Mouse (Mus musculus) E14TG2a.4 (cell line): ENCODE data around the gene Hhip.

Experiments
- H3K27me3 ChIP-seq: 2 replicates; pipeline ENCODE4 v1.6.1; 2014; ENCODE audit warnings: low read length, control low read depth; ENCODE audit not compliant: insufficient read depth
- H3K36me3 ChIP-seq: 2 replicates; pipeline ENCODE4 v1.6.1; 2014; ENCODE audit warnings: low read length, control low read depth; ENCODE audit not compliant: insufficient read depth
- H3K4me1 ChIP-seq: replicated peaks from 2 replicates; pipeline ENCODE4 v1.6.1; 2014; ENCODE audit warnings: low read depth, low read length, control low read depth
- H3K4me3 ChIP-seq: replicated peaks from 2 replicates; pipeline ENCODE4 v1.5.1; 2014; ENCODE audit warnings: mild to moderate bottlenecking, low read length
- H3K9me3 ChIP-seq: 2 replicates; pipeline ENCODE4 v1.6.1; 2014; ENCODE audit warnings: low read length, control low read depth
- CTCF ChIP-seq: conservative IDR thresholded peaks from 2 replicates; pipeline ENCODE4 v1.5.1; 2014; ENCODE audit warnings: low read length
- NANOG ChIP-seq: IDR thresholded peaks from 2 replicates; pipeline ENCODE4 v1.6.1; 2014; ENCODE audit warnings: borderline replicate concordance, low read length, mixed read lengths
- POU5F1 ChIP-seq: IDR thresholded peaks from 2 replicates; pipeline ENCODE4 v1.6.1; 2014; ENCODE audit warnings: low read length, borderline replicate concordance

Gene Hhip

DNA sequence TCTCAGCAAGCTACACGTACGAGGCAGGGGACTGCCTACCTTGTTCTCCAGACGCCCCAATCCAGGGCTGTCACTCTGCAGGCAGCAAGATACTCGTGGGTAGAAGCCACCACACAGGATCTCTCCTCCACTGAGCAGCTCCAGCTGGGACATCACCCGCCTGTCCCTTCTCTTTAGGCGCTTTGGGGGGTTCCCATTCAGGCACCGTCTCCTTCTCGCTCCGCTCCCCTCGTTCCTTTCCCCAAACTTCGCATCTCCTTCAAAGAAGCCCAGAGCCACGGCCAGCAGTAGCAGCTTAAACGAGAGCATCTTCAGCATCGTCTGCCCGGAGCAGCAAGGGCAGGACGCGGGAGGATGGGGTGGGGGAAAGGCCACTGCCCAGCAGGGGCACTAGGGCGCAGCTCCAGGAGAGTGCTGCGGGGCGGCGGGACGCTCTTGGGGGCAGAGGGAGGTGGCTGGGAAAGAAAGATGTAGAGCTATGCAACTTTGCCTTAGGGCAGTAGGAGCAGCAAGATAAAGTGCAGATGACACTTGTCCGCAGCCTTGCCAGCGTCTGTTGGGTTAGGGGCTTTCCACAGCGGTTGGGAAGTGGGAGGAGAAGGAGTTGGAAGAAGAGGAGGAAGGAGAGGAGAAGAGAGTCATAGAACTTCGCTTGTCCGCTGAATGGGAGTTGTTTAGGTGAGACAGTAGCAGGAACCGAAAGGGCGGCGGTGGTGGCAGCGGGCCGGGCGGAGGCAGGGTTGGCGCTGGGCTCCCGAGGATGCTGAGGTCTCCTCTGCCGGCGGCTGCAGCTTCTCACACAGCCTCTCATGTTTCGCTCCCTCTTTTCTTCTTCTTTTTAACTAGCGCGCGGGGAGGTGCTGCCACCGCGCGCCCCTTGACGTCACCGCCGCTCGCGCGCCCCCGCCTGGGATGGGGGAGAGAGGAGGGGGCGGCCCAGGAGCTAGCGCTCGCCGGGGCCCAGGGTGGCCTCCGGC lies at the start of gene Hhip:
Gene Hhip (minus strand): TSS at position 809 of the 977 bp plus-strand sequence.
- Histone ChIP-seq H3K27me3 (peaks cover 29% of the 10 kb centered on the region), H3K4me3 (peak within 1 kb of the TSS; percentile 83), H3K4me1 (peaks cover 50% of the 10 kb centered on the region), H3K9me3 (no peaks in the 10 kb centered on the region), H3K36me3 (no peaks in the 10 kb centered on the region)
- TF ChIP-seq POU5F1 (no peak), CTCF (no peak), NANOG (no peak)

DNA sequence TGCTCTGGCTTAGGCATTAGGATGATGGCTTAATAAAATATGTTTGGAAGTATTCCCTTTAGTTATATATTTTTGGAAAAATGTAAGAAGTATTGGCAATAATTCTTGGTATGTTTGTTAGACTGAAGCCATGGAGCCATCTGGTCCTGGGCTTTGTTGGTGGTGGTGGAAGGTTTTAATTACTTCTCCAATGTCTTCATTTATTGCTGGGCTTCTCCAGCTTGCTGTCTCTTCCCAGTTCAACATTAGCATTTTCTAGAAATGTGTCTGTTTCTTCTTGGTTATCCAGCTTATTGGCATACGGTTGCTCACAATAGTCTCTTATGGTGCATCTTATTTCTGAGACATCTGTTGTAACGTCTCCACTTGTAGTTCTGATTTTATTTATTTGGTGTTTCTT lies 29.2 kb upstream of the Hhip start:
- Histone ChIP-seq H3K36me3 (no peaks in the 10 kb centered on the region), H3K27me3 (no peaks in the 10 kb centered on the region), H3K4me1 (no peaks in the 10 kb centered on the region), H3K4me3 (no peak overlapping the region), H3K9me3 (no peaks in the 10 kb centered on the region)
- TF ChIP-seq CTCF = no peak
- TF ChIP-seq POU5F1 = no peak
- TF ChIP-seq NANOG = no peak

DNA sequence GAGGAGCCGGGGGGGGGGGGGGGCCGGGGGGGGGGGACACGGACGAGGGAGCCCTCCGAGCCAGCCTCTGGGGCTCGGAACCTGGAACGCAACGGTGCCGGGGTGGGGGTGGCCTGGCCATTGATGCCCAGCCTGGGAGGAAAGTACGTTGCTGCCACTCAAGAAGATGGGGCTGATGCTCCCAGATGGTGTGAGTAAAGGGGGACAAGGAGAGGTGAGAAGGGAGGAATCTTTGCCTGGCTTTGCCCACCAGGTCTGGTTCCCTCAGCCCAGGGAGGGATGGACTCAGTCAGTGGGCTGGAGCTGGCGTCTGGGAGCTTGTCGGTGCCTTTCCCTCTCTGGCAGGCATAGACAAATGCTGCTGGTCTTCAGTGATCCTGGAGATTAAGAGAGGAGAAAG lies 387 bp upstream of the Hhip start:
- Histone ChIP-seq H3K4me1 (peaks cover 46% of the 10 kb centered on the region), H3K9me3 (no peaks in the 10 kb centered on the region)
- no peak for TF ChIP-seq CTCF
- TF ChIP-seq NANOG = no peak
- no peak for TF ChIP-seq POU5F1

DNA sequence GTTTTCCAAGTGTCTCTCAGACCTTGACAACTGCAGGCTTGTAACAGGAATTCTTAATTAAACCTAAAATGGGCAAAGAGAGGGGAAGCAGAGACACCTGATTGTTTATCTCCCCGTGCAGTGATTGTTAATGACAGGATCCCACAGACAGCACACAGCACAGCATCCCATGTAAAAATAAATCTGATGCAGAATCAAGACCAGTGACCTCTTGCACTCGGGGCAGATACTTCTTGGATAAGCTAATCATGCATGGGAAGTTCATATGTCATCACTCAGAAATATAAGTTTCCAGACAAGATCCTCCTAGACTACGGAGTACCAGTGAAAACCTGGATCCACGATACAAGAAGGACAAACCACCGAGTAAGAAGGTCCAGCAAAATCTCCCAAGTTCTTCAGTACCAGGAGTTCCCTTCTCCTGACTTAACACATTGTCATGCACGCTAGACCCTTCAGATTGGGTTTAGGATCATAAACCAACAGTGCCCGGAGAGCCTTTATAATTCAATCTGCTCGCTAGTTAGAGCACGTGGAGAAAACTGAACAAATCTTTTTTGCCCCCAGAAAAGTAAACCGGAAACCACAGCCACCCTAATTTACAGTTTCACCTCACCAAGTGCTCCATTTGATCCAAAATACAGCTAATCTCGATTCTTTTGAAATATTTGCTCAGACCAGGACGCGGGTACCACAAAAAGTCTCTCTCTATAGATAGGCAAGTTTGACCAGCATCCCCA lies 1.3 kb downstream of the Hhip start:
- H3K27me3 ChIP-seq = peaks cover 29% of the 10 kb centered on the region
- H3K4me1 ChIP-seq = peaks cover 54% of the 10 kb centered on the region
- no peaks in the 10 kb centered on the region for H3K36me3 ChIP-seq
- peak overlapping the region; percentile 83 for H3K4me3 ChIP-seq
- TF ChIP-seq POU5F1 (no peak), CTCF (no peak), NANOG (no peak)
- H3K9me3 ChIP-seq = no peaks in the 10 kb centered on the region

More for the DNA sequence above, 387 bp upstream of the Hhip start:
- no peaks in the 10 kb centered on the region for H3K36me3 ChIP-seq
- H3K4me3 ChIP-seq = peak overlapping the region; percentile 83
- H3K27me3 ChIP-seq = peaks cover 29% of the 10 kb centered on the region

DNA sequence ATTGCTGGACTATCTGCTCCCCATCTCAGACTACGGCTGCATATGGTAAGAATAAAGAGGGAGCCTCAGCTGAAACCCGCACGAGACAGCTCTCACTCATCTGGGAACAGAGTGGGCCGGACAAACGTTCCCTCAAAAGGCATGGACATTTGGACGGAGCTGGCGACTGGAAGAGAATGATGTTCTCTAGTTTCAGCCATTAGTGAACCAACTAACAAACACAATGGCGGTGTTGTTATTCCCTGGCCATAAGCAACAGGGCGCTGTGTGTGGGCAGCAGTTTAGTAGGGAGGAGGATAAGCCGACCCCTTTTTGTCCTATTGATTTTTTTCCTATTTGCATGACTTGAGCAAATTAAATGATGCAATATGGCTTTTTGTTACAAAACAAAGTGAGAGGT lies 2.0 kb downstream of the Hhip start:
- peaks cover 59% of the 10 kb centered on the region for H3K4me1 ChIP-seq
- H3K27me3 ChIP-seq = peaks cover 29% of the 10 kb centered on the region
- peak overlapping the region; percentile 83 for H3K4me3 ChIP-seq
- no peaks in the 10 kb centered on the region for H3K9me3 ChIP-seq
- TF ChIP-seq CTCF = no peak
- TF ChIP-seq NANOG = peak; percentile 41; the same call in 1 of the 2 replicates
- no peaks in the 10 kb centered on the region for H3K36me3 ChIP-seq

DNA sequence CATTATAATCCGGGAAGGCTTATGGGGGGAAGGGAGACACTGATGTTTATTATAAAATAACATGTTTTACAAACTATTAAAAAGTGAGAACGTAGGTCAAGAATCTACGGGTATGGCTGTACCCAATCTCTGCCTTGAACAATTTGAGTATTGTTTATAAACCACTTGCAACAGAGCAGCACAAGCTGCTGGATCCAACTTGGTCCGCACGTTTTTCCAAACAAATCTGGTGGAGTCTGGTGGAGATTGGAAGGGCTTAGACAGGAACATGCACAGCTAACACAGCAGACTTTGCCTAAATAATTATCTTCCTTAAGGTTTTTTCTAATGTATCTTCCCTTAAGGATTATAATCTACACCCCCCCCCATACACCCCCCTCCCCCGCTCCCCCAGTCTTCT lies 2.7 kb downstream of the Hhip start:
- Histone ChIP-seq H3K4me3 (no peak overlapping the region), H3K4me1 (peaks cover 59% of the 10 kb centered on the region), H3K9me3 (no peaks in the 10 kb centered on the region), H3K27me3 (peaks cover 27% of the 10 kb centered on the region), H3K36me3 (no peaks in the 10 kb centered on the region)
- TF ChIP-seq NANOG (no peak), CTCF (no peak), POU5F1 (no peak)

DNA sequence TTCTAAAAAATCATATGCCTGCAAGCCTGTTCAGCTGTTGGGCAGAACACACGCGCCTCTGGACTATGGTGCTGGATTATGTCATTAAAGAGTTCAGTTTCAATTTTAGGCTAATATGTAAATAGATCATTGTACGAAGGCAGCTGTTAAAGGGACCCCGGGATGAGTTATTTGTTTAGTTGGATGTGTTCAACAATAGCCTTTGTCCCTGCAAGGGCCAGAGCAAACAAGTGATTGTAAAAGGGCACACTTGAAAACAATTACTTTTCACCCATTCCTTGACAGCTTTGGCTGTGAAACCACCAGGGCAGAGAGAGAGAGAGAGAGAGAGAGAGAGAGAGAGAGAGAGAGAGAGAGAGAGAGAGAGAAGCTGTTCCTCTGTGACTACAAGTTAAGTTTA lies 3.6 kb downstream of the Hhip start:
- Histone ChIP-seq H3K4me3 (no peak overlapping the region), H3K36me3 (no peaks in the 10 kb centered on the region), H3K27me3 (peaks cover 25% of the 10 kb centered on the region), H3K9me3 (no peaks in the 10 kb centered on the region), H3K4me1 (peaks cover 59% of the 10 kb centered on the region)
- TF ChIP-seq NANOG (no peak), CTCF (no peak), POU5F1 (no peak)

DNA sequence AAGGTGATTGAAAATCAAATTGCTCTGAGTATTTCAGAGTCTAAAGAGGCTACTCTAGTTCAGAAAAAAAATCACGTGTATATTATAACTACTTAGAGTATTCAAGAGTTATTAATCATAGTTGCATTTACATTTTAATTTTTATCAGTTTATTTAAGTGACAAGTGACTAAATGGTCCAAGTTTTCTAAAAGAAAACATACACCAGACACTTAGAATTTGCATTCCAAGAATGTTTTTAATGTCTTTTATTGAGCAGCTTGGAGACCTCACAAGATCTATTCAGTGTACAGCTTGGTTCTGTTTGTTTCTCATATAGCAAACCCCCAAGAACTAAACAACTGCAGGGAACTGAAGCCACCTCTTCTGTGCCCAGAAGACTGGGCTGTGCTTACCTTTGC lies 5.0 kb downstream of the Hhip start:
- no peaks in the 10 kb centered on the region for H3K36me3 ChIP-seq
- H3K9me3 ChIP-seq = no peaks in the 10 kb centered on the region
- H3K27me3 ChIP-seq = peaks cover 15% of the 10 kb centered on the region
- TF ChIP-seq CTCF (no peak), POU5F1 (no peak), NANOG (no peak)
- H3K4me3 ChIP-seq = no peak overlapping the region
- H3K4me1 ChIP-seq = peaks cover 53% of the 10 kb centered on the region

DNA sequence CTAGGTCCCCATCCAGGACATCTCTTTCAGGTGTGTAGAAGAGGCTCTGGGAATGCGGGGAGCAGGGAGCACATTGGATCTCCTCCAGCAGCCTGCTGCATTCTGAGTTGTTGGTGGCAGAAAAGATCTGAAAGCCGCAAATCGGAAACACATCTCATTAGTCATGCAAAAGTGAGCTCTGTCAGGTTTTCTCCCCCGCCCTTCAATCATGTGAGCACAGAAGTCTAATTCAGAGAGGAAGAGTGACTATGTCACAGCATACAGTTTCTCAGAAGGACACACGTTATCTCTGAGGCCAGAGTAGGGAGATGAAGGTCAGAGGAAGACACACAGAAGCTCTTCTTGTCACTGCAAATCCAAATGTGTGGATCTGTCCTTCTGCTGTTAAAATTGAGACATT lies 6.3 kb downstream of the Hhip start:
- TF ChIP-seq POU5F1 = no peak
- no peak for TF ChIP-seq NANOG
- TF ChIP-seq CTCF = no peak
- Histone ChIP-seq H3K9me3 (no peaks in the 10 kb centered on the region), H3K4me3 (no peak overlapping the region), H3K27me3 (peaks cover 3% of the 10 kb centered on the region; the same call in 1 of the 2 replicates), H3K36me3 (peaks cover 5% of the 10 kb centered on the region; the same call in 1 of the 2 replicates), H3K4me1 (peaks cover 43% of the 10 kb centered on the region)
